Mouse (Mus musculus) mouse embryonic stem cell (cell line): ENCODE data around the gene Mypn.

Experiments
- in situ Hi-C, 2 experiments: fragments of 300-500 bp; cut with MboI; formaldehyde crosslinking; loops; 1 replicate in 1 of 2; 3 replicates in 1 of 2; pipeline ENCODE4 v1.14.3; 2019 to 2020; ENCODE audit warnings: low sequenced_read_pairs in 2 of 2, low pct_unique_long_range_greater_than_20kb in 1 of 2, mixed read lengths in 1 of 2; ENCODE audit not compliant: unreplicated experiment in 1 of 2

Mypn gene

DNA sequence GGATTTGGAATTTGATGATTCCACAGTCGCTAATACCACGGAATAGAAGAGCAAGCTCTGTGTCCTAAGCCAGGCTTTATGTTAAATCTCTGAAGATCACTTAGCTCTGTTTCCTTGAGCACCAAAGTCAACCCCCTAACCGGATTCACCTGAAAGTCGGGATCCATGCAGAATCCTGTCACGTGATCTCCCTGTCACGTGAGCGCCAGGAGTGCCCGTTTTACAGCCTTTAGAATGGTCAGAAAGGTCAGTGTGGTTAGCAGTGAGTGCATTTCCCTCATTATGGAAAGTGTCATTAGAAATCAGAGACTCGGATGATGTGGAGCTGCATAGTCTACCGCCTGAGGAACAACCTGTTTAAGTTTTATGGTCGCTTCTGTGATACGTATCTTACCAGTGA is 43.1 kb downstream of the Mypn start:
- in situ Hi-C loops: no loop called here

DNA sequence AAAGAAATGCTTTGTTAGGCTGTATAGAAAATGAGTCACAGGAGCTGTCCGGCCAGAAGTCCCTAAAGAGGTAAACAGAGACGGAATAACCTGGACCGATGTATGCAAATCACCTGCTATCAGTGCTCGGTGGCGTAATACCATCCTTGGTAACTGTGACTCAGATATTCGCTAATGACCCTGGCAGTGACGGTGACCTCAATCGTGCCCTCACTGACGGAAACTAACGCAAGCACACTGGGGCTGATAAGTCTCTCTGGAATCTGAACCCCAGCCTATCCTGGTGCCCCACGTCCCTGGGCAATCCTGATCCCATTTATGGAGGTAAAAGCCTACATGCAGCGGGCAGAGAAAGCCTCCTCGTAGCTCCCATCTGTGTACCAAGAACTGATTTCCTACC is 45.6 kb downstream of the Mypn start:
- in situ Hi-C loops: loop anchor here in 1 of 2 experiments (10.0 kb wide), 1 partner anchor 227 kb away; the partner anchor contains the start of genes Dnajc12 and Sirt1

DNA sequence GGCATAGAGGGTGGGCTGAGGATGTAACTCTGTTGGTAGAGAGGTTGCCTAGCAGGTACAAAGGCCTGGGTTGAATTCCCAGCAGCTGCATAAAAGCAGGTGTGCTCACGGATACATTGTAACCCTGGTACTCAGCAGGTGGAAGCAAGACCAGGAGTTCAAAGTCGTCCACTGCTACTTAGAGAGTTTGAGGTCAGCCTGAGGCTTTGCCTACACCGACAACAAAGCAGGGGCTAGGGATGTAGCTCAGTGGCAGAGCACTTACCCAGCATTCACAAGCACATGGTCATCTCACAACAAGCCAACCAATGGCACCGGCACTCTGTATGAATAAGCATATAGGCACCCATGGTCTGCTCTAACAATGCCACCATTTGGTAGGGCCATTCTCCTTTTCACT is 46.3 kb downstream of the Mypn start:
- in situ Hi-C loops: loop anchor here in 1 of 2 experiments (10.0 kb wide), 1 partner anchor 227 kb away; the partner anchor contains the start of genes Dnajc12 and Sirt1

DNA sequence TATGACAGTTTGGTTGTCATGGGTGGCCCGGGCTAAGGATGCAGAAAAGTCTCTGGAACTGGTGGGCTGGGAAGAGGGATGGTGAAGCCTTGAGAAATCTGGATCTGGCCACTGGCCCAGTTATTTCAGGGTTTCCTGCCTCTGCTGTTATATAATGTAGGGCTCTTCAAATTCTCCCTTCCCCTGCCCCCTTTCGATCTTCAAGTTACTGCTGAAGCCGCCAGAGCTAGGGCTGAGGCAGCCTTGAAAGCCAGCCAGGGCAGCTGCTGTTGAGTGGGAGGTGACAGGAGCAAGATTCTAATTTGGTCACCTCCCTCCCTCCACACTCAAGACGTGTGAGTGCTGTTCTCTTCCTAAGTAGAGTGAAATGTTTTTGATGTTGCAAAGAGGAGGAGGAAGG is 46.8 kb downstream of the Mypn start:
- in situ Hi-C loops: loop anchor here in 1 of 2 experiments (10.0 kb wide), 1 partner anchor 228 kb away; the partner anchor contains the start of genes Dnajc12 and Sirt1

DNA sequence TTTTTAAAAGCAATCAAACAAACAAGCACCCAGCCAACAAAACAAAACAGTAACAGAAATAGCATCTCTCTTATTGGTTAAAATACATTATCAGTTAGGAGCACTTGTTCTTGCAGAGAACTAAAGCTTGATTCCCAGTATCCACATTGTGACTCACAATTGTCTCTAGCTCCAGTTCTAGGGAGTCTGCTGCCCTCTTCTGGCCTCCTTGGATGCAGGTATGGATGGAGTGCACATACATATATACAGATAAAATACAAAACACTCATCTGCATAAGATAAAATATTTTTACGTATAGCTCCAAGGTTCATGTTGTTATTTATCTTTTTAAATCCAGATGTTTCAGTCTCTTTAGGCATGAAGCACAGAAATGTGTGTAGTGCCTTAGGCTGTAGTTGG is 47.4 kb downstream of the Mypn start:
- in situ Hi-C loops: loop anchor here in 1 of 2 experiments (10.0 kb wide), 1 partner anchor 228 kb away; the partner anchor contains the start of genes Dnajc12 and Sirt1

DNA sequence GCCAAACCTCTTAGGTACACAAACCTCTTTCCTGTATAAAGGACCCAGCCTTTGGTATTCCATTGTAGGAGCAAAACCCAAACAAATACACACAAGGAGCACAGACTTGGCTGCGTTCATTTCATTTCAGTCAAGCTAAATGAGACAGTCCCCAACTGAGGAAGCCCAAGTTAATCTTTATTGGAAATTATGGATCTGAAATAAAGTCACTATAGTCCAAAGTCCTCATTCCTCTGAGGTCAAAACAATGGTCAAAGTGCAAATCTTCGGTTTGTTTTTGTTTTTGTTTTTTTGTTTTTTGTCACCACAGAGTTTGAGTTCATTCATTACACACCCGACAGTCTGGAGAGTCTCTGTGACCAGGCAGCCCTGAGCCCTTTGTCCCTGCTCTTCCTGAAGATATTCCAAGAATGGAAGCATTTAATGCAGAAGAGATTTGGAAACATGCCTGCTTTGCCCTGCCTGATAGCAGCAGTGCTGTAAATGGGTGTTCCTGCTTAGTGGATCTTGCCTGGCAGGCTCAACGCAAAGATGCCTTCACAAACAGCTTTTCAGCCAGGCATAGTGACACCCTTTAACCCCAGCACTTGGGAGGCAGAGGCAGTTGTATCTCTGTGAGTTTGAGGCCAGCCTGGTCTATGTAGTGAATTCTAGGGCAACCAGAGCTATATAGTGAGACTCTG is 47.9 kb downstream of the Mypn start:
- in situ Hi-C loops: loop anchor here in 1 of 2 experiments (10.0 kb wide), 1 partner anchor 229 kb away; the partner anchor contains the start of genes Dnajc12 and Sirt1

DNA sequence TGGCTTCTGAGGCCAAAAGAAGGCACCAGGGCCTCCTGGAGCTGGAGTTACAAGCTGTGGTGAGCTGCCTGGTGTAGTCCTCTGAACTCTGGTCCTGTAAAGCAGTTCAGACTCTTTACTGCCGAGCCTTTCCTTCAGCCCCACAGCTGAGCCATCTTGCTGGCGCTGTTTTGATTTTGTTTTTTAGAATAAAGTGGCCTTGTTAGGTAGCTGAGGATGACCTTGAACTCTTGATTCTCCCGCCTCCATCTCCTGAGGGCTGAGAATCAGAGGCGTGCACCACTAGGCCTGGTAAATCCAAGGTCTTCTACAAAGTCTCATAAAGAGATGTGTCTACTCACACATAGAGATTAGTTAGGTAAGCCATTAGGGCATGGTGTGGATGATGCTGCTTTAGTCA is 49.0 kb downstream of the Mypn start:
- in situ Hi-C loops: loop anchor here in 1 of 2 experiments (10.0 kb wide), 1 partner anchor 230 kb away; the partner anchor contains the start of genes Dnajc12 and Sirt1

DNA sequence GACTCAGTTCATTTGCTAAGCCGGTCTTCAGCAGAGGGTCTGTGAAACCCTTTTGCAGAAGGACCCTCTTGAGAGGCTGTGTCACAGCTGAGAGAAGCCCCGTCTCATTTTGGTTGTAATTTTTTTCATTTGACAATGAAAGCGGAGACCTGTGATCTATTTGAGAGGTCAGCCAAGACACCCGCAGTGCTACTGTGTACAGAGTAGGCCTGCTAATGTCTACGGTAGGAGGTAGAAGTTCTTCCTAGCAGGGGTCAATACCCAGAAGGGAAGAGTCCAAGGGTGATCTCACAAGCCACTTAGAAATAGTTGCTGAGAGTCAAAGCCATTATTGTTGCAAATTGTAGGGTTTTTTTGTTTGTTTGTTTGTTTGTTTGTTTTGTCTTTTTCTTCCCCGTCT is 49.5 kb downstream of the Mypn start:
- in situ Hi-C loops: loop anchor here in 1 of 2 experiments (10.0 kb wide), 1 partner anchor 231 kb away; the partner anchor contains the start of genes Dnajc12 and Sirt1

DNA sequence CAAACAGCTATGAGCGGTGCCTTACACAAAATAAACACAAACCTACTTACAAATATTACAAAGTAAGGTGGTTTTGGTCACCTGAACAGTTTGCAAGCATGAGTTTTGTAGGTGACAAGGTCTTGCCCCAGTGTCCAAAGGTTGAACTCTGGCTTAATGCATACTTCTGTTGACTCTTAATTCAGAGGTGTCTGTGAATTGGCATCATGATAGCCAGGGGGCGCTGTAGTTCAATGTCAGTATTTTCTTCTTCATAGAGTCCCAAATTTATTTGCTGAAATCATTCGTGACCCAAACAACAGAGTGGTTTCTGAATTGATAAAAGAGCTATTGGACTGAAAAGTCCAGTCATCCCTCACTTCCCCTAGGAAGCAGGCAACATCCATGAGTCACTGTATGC is 50.2 kb downstream of the Mypn start:
- in situ Hi-C loops: loop anchor here in 1 of 2 experiments (10.0 kb wide), 1 partner anchor 231 kb away; the partner anchor contains the start of genes Dnajc12 and Sirt1

DNA sequence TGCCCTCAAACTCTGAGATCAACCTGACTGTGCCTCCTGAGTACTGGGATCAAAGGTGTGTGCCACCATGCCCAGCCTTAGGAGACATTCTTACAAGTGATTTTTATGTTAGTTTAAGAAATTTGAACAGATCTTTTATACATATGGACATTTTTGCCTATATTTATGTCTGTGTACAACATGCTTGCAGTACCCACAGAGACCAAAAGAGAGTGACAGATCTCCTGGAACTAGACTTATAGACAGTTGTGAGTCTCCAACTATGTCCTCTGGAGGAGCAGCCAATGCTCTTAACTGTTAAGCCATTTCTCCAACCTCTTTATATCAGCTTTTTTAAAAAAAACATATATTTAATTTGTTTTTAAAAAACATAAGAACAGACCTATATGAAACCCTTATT is 51.4 kb downstream of the Mypn start:
- in situ Hi-C loops: loop anchor here in 1 of 2 experiments (10.0 kb wide), 1 partner anchor 232 kb away; the partner anchor contains the start of genes Dnajc12 and Sirt1

DNA sequence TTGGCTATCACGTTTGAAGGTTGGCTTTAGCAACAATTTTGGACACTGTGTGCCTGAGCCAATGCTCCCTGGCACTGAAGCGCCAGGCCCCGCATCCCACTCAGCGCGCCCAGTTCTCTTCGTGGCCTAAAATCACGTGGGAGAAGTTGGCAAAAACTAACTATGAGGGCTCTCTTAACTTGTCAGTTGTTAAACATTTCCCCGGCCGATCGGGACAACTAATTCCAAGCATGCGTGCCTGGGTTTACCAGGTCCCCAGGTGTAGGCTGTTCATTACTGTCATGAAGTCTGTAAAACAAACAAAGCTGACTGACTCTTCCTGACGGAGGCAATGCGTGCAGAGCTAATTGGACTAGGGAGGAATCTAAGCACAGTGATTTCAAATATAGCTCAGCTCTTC is 61.1 kb downstream of the Mypn start:
- in situ Hi-C loops: no loop called here

DNA sequence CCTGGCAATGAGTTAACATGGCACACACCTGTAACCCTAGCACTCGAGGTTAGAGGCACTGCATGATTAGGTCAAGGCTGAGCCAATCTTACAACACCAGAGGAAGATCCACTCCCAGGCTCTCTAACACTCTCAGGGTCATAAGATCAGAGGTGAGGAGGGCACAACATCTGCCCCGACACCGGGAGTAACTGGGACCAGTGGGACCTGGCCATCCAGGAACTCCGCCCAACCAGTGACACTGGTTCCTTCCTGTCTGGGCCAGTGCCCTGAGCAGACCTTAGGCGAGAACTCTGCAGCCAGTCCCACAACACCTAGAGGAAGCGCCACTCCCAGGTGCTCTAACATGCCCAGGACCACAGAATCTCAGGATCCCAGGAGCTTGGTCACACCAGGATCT is 67.3 kb downstream of the Mypn start:
- in situ Hi-C loops: loop anchor here (10.0 kb wide), 2 partner anchors 238 to 248 kb away; partner anchors contain the start of genes Dnajc12 (in 1 of the 2) and Sirt1 (in 1 of the 2)

DNA sequence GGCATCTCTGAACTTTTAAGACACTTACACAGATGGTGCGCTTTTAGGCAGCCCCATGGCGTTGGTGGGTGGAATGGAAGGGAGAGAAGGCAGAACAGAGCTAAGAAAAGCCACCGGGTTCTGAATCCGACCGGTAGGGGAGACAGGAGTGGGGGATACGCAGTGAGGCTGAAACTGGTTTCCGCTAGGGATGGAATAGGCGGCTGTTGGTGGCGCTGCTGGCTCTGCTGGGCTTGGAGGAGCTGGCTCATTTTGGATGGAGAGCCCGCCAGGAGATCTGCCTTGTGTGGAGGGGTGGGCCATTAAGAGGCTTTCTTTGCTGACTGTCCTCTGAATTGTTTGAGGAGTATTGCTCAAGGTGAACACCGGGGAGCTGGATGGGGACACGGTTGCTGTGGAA is 68.1 kb downstream of the Mypn start:
- in situ Hi-C loops: loop anchor here (10.0 kb wide), 2 partner anchors 239 to 249 kb away; partner anchors contain the start of genes Dnajc12 (in 1 of the 2) and Sirt1 (in 1 of the 2)

DNA sequence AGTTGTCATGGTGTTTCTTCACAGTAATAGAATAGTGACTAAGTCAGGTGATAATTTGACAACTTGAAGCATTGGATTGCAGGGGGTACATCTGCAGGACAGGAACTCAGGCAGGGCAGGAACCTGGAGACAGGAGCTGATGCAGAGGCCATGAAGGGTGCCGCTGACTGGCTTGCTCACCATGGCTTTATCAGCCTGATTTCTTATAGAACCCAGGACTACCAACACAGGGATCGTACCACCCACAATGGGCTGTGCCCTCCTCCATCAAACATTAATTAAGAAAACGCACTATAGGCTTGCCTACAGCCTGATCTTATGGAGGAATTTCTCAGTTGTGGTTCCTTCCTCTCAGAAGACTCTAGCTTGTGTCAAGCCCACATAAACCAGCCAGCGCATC is 70.4 kb downstream of the Mypn start:
- in situ Hi-C loops: loop anchor here (10.0 kb wide), 2 partner anchors 241 to 251 kb away; partner anchors contain the start of genes Dnajc12 (in 1 of the 2) and Sirt1 (in 1 of the 2)

DNA sequence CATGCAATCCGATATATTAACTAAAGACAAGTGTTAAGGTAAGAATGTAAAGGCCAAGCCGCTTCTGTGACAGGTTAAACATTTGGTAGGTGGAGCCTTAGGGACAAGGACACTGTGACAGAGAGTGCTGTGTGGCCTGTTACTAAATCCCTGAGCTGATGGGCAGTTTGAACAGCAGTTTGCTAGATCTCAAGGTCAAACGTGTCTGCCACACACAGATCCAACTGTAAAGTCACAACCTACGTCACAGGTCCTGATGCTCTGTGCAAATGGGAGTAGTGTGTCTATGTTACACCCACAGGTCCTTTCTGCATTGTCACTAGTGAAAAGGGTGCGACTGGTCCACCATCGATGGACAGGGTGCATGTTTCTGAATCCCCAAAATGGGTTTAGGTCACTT is 71.4 kb downstream of the Mypn start:
- in situ Hi-C loops: loop anchor here (10.0 kb wide), 2 partner anchors 242 to 252 kb away; partner anchors contain the start of genes Dnajc12 (in 1 of the 2) and Sirt1 (in 1 of the 2)

DNA sequence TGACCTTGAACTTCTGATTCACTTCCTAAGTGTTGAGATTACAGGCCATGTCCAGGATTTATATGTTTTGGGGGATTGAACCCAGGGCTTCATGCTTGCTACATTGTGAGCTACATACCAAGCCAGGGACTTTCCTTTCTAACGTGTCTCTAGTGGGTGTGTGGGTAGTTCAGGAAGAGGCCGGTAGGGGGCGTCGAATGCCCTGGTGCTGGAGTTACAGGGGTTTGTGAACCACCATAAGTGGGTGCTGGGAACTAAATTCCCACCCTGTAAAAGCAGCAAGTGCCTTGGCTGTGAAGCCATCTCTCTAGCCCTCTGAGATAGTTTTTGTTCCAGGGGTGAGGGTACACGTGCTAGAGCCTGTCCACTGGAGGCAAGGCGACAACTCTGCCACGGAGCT is 73.3 kb downstream of the Mypn start:
- in situ Hi-C loops: loop anchor here (10.0 kb wide), 2 partner anchors 244 to 254 kb away; partner anchors contain the start of genes Dnajc12 (in 1 of the 2) and Sirt1 (in 1 of the 2)

DNA sequence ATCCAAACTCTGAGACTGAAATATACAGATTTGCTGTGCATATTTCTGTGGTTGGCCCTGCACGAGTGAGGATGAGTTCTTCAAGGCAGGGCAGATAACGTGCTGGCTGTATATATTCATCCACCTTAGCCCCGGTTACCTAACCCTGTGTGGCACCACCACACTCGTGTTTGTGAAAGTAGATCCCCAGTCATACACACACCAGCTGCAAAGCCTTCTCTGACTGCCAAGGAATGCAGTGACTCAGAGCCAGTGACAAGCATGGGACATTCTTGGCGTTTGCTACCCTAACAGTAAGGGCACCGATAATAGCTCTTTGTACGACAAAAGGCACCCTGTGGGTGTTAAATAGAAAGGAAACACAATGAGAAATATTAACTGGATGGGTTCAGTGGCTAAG is 75.5 kb downstream of the Mypn start:
- in situ Hi-C loops: no loop called here

DNA sequence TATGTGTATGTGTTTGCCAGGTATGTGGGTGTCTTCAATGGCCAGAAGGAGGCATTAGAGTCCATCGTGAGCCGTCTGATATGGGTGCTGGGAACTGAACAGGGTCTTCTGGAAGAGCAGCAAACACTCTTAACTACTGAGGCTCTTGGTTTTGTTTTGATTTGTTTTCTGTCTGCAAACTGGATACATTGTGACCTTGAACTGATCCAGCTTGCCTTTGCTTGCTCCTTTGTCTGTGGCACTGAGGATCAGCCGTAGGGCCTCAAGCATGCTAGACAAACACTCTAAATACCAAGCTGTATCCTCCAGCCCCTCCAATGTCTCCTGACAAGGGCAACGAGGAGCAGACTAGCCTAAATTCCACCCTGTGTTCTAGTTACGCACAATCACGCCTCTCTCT is 76.6 kb downstream of the Mypn start:
- in situ Hi-C loops: no loop called here

DNA sequence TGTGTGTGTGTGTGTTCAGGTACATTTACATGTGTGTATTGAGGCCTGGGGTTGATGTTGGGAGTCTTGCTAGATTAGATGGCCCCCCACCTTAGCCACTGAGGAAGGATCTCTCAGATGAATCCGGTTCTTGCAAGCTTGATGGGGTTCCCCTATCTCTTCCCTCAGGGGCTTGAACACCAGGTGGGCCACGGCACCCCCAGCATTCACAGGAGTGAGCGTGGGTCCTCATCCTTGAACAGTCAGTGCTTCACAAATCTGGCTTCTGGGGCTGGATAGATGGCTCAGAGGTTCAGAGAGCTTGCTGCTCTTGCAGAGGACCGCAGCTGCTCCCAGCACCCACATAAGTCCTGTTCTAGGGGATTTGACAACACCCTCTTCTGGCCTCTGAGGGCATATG is 77.6 kb downstream of the Mypn start:
- in situ Hi-C loops: no loop called here
